Mouse (Mus musculus): ENCODE measurements around the gene Armc8.

Gene Armc8

GRCm38 (mm10) chr9:99531865-99532264, 36.8 kb downstream of the Armc8 start:
- in situ Hi-C loops (cut with MboI, MseI), result no loop called here

GRCm38 (mm10) chr9:99505875-99506274, 62.8 kb downstream of the Armc8 start:
- in situ Hi-C loops (cut with MboI, MseI), result no loop called here

- in situ Hi-C loops (cut with MboI, MseI), result no loop called here
These were observed 69.4 kb downstream of the Armc8 start for GRCm38 (mm10) chr9:99499336-99499735.

DNA sequence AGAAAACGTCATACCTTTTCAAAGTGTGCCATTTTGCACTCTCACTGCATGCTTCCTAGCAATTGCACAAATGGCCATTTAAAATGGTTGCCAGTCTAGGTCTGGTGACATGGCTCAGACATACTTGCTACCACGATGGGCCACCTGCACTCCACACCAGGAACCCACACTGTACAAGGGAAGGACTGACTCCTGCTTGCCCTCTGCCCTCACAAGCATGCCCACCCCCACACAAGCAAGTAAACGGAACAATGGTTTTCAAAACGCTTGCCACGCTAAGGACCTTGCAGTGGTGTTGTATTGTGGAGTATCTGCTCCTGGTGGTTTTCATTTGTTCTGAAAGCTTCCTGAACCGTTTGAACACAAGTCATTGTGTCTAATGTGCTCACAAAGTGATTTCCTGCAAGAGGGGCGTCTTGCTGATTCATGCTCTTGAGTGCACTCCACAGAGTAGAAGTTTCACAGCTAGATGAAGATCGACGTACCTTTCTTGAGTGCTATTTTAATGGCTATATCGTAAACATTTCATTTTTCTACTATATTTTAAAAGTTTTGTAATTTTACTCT, 76.0 kb downstream of the Armc8 start:
- in situ Hi-C loops (cut with MboI, MseI), result no loop called here

DNA sequence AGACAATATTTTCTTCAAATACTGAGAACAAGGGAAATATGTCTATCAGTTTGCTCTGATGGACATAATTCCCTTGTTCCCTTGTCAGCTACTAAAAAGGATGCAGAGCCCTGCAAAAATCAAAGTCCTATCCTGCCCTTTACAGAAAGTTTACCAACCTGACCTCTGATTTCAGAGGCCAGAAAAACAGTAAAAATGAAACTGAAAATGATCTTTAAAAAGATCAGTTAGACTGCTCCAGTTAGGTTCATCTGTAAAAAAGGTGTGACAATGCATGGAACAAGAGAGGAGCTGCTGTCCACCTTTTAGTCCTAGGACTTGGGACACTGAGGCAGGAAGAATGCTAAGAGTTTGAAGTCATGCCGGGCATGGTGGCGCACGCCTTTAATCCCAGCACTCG, 77.6 kb downstream of the Armc8 start:
- in situ Hi-C loops (cut with MboI, MseI), result no loop called here

- in situ Hi-C loops (cut with MboI, MseI), result loop anchor here (5.0 kb wide), 1 partner anchor 84 kb away; no protein-coding TSS in a partner anchor
These were observed 80.9 kb downstream of the Armc8 start for GRCm38 (mm10) chr9:99487841-99488240.

- in situ Hi-C loops (cut with MboI, MseI), result loop anchor here (5.0 kb wide), 1 partner anchor 85 kb away; no protein-coding TSS in a partner anchor
These were observed 81.5 kb downstream of the Armc8 start for GRCm38 (mm10) chr9:99487126-99487695.

DNA sequence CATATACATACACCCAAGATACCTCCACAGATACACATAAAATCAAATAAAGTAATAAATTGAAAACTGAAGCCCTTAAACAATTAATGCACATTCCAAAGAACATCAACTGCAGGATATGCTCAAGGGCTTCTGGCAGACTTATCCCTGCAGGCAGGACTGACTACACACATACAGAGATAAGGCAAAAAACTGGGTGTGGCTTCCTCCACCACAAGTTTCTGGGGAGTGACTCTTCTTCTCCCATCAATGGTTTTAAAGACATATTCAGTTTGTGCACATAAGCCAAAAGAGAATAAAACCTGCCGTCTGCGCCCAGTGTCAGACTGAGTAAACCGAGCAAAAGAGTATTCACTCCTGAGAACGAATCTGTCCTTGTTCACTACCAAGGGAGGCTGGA, 83.6 kb downstream of the Armc8 start:
- in situ Hi-C loops (cut with MboI, MseI), result loop anchor here (5.0 kb wide), 1 partner anchor 87 kb away; no protein-coding TSS in a partner anchor

GRCm38 (mm10) chr9:99484632-99485031, 84.1 kb downstream of the Armc8 start:
- in situ Hi-C loops (cut with MboI, MseI), result loop anchor here (5.0 kb wide), 1 partner anchor 88 kb away; no protein-coding TSS in a partner anchor

GRCm38 (mm10) chr9:99483191-99483590, 85.5 kb downstream of the Armc8 start:
- in situ Hi-C loops (cut with MboI, MseI), result no loop called here

GRCm38 (mm10) chr9:99480764-99481163, 87.9 kb downstream of the Armc8 start:
- in situ Hi-C loops (cut with MboI, MseI), result no loop called here

- in situ Hi-C loops (cut with MboI, MseI), result no loop called here
These were observed 89.5 kb downstream of the Armc8 start for GRCm38 (mm10) chr9:99479181-99479711.

DNA sequence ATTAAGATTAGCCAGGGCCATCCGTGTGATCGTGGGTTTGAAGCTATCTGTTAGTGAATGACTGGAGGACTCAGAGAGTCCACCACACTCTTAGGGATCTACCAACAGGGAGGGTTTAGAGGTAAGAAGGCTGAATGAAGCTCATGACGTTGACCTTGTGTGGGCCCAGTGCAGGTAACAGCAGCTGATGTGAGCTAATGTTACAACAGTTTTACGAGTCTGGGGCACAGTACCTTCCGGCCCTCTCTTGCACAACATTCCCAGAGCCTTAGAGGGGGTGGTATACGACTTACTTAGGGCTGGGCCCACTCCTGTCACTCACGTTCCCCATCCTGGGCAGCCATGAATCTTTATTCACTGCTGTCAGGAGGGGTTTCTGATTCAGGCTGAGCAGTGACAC, 97.4 kb downstream of the Armc8 start:
- in situ Hi-C loops (cut with MboI, MseI), result loop anchor here (5.0 kb wide), 1 partner anchor 191 kb away; no protein-coding TSS in a partner anchor

GRCm38 (mm10) chr9:99470347-99471092, 98.2 kb downstream of the Armc8 start:
- in situ Hi-C loops (cut with MboI, MseI), result loop anchor here (5.0 kb wide), 1 partner anchor 192 kb away; no protein-coding TSS in a partner anchor

GRCm38 (mm10) chr9:99469681-99470273, 98.9 kb downstream of the Armc8 start:
- in situ Hi-C loops (cut with MboI, MseI), result loop anchor here (5.0 kb wide), 1 partner anchor 193 kb away; no protein-coding TSS in a partner anchor

DNA sequence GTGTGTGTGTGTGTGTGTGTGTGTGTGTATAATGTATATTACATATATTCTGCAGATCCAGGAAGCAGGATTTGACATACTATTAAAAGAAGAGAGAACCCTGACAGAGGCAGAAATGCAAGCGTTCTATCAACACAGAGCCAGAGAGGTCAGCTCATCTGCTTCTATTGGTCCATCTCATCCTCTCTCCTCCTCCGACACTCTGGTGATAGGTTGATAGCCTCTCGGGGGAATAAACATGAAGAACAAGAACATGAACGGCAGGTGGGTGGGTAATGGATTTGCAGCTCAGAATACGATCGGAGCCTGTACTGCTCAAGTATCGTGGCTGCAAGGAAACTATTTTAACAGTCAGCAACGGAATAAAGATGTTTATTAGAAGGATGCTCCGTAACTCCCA, 100.1 kb downstream of the Armc8 start:
- in situ Hi-C loops (cut with MboI, MseI), result no loop called here

- in situ Hi-C loops (cut with MboI, MseI), result no loop called here
These were observed 103.8 kb downstream of the Armc8 start for GRCm38 (mm10) chr9:99464876-99465275.

DNA sequence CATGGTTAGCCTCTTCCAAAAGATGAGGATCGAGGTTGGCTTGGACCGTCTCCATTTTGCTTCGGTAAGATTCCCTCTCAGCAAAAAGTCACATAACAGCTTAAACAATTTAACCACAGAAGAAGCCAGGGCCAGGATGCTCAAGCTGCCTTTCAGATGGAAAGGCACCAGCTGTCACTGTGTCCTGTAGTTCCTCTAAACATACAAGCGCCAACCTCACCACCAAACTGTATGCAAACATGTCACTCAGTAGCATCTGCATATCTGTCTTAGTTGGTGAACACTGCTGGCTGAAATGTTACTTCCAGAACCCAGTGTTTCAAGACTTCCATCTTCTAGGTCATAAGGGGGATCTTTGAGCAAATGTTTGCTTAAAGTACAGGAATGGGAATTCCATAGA, 109.0 kb downstream of the Armc8 start:
- in situ Hi-C loops (cut with MboI, MseI), result no loop called here

GRCm38 (mm10) chr9:99458529-99459208, 110.0 kb downstream of the Armc8 start:
- in situ Hi-C loops (cut with MboI, MseI), result no loop called here

GRCm38 (mm10) chr9:99454211-99454610, 114.5 kb downstream of the Armc8 start:
- in situ Hi-C loops (cut with MboI, MseI), result no loop called here

DNA sequence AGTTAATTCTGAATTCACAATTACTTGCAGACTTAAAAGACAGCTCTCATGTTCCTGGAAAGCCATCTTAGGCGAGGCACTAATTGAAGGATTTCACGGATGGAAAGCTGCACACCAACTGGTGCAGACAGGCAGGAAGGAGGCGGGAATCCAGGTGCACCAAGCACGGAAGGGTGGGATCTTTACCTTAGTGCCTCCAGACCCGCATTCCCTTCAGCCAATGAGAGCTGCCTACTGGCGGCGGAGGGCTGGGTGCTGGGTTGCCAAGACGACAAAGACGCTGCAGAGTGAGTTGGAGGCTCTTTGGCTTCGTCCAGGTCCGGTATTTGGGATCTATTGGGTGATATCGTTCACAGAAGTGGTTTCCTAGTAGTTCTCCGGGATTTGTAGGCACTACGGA, 117.5 kb downstream of the Armc8 start, which contains the start of gene Nme9:
Nme9 (plus strand) TSS at position 315 of the 400 bp plus-strand sequence.
- in situ Hi-C loops (cut with MboI, MseI), result no loop called here

Measured in regulatory T cell (primary cell).